Mouse (Mus musculus): Measurements from ENCODE around the gene Ate1. TPM values are rescaled to one million over a fixed set of nuclear protein-coding genes. Genes with fewer than 3 reads are reported as not detected.

Gene Ate1
- 38.2 TPM for polyA plus RNA-seq (2014; fragmentation: Illumina TruSeq; extraction: RNeasy Lipid Tissue Mini Kit (QIAGEN cat#74804); ENCODE audit: low replicate concordance)

GRCm38 (mm10) chr7:130520049-130520425 is at the start of gene Ate1:
Ate1 (minus strand) TSS chr7:130520369.

Other genes with a start within 250 kb of the Ate1 start
- gene Nsmce4a, start 52.7 kb upstream of the Ate1 start, polyA plus RNA-seq (2014; fragmentation: Illumina TruSeq; extraction: RNeasy Lipid Tissue Mini Kit (QIAGEN cat#74804); ENCODE audit: low replicate concordance) = 220 TPM
- 9.8 TPM for gene Tacc2, start 57.1 kb upstream of the Ate1 start, polyA plus RNA-seq (2014; fragmentation: Illumina TruSeq; extraction: RNeasy Lipid Tissue Mini Kit (QIAGEN cat#74804); ENCODE audit: low replicate concordance)